Mouse (Mus musculus): Measurements from ENCODE around the gene Clmn.

DNA sequence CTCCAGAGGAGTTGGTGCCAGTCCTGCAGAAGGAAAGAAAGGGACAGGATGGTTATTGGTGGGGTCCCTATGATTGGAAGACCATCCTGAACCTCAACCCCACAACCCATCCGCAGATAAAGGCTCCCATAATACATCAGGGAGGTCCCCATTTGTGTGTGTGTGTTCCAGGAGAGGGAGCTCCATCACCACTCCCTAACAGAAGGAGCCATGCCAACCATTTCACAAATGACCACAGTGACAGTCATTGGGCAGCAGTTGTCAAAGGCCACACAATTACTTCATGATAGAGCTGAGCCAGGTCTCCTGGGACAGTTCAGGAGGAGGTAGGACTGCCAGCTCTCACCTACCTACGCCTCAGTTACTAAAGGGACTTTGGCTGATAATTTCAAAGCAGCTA, 92.9 kb downstream of the Clmn start:
- TF ChIP-seq CTCF (IDR thresholded peaks at IDR 0.05 in 2 of 3, conservative IDR thresholded peaks at IDR 0.05 in 1 of 3; ENCODE audit: control insufficient read depth in 1 of 3, insufficient read depth in 1 of 3, low read depth in 2 of 3, low read length in 3 of 3, poor library complexity in 1 of 3, severe bottlenecking in 1 of 3) (no peak), HCFC1 (IDR thresholded peaks at IDR 0.05; ENCODE audit: low read depth, low read length) (no peak)
